ENCODE assay signal across 24 mouse cellular contexts in genomic region chr11:116447822-116448221, GRCm38 (mm10). TPM values are rescaled to one million over a fixed set of nuclear protein-coding genes. Genes with fewer than 3 reads are reported as not detected.
DNase-seq lines count a peak whose midpoint lies in the region; ATAC-seq and TF ChIP-seq lines count a peak whose summit lies in the region.
"Had no signal": no experiment of that assay in that cellular context is flagged by ENCODE, and none has a peak within 500 bp of the region (broad histone marks: within the 10 kb centered on the region; RNA-seq: fewer than 3 reads in every experiment).

No protein-coding gene starts in this region.

- in situ Hi-C loops in CH12.LX (cut with MboI; ENCODE audit: low pct_ligation_motif_present, low pct_unique_long_range_greater_than_20kb, low sequenced_read_pairs): loop anchor here (5.0 kb wide), 1 partner anchor 131 kb away; no protein-coding TSS in a partner anchor

- no peak for TF ChIP-seq EP300 in liver, postnatal 0 days (IDR thresholded peaks at IDR 0.05; ENCODE audit: low read depth)
- TF ChIP-seq EP300 in CH12.LX (IDR thresholded peaks at IDR 0.05; ENCODE audit: low read length): no peak

- no peak for ATAC-seq in liver, postnatal 0 days
- no peak for ATAC-seq in liver, embryonic 11.5 days (replicated peaks; ENCODE audit: low FRiP score)
- ATAC-seq: activated CD4-positive, CD25-positive, alpha-beta regulatory T cell, adult 4 months; forebrain, postnatal 0 days; midbrain, embryonic 16.5 days had no signal

- TF ChIP-seq POLR2A in kidney, adult 2 months (IDR thresholded peaks at IDR 0.05; ENCODE audit: low read depth, low read length): no peak
- no peak for TF ChIP-seq POLR2A in CH12.LX (IDR thresholded peaks at IDR 0.05; ENCODE audit: low read depth, low read length)
- no peak for TF ChIP-seq POLR2A in brain, embryonic 14.5 days (IDR thresholded peaks at IDR 0.05; ENCODE audit: borderline replicate concordance, extremely low read depth, insufficient read depth, insufficient read length, poor library complexity, severe bottlenecking)

- peak; percentile 4 for TF ChIP-seq RAD21 in CH12.LX (IDR thresholded peaks at IDR 0.05; ENCODE audit: low read depth, low read length)

- H3K36me3 ChIP-seq in kidney, adult 2 months (ENCODE audit: control insufficient read depth, insufficient read depth, low read length): no peaks in the 10 kb centered on the region
- no peaks in the 10 kb centered on the region for H3K36me3 ChIP-seq in liver, postnatal 0 days (replicated peaks; ENCODE audit: insufficient read depth, low read length)
- H3K36me3 ChIP-seq in liver, embryonic 11.5 days (ENCODE audit: control insufficient read depth, insufficient read depth, low read length): no peaks in the 10 kb centered on the region
- H3K36me3 ChIP-seq in CH12.LX (replicated peaks in 1 of 2; ENCODE audit: control insufficient read depth in 1 of 2, insufficient read depth in 1 of 2, low read length in 1 of 2): peaks cover 0 to under 1% of the 10 kb centered on the region in 2 experiments
- H3K36me3 ChIP-seq: heart, embryonic 13.5 days; limb, embryonic 15.5 days had no signal

- no peak for DNase-seq in kidney, adult 2 months
- no peak for DNase-seq in kidney, postnatal 36 days
- no peak for DNase-seq in liver, postnatal 0 days
- no peak for DNase-seq in liver, embryonic 11.5 days (ENCODE audit: low spot score)
- no peak for DNase-seq in CH12.LX (ENCODE audit: extremely low read depth)
- DNase-seq in brain, embryonic 14.5 days (ENCODE audit: low read depth): no peak
- DNase-seq in cerebellum, adult 9-11 months: no peak
- DNase-seq: adrenal gland, postnatal 14 days; cerebellum, adult 11-12 months; cerebellum, postnatal 25 days; embryo, embryonic 11 days; forebrain, postnatal 0 days; heart, postnatal 36 days; kidney, adult 9 months; layer of hippocampus, postnatal 36 days; lung, postnatal 10 days; right cerebral cortex, postnatal 25 days had no signal

- dilution Hi-C loops in CH12.LX (cut with MboI; ENCODE audit: extremely low pct_ligation_motif_present, extremely low pct_unique_long_range_greater_than_20kb, low sequenced_read_pairs): no loop called here

- peak; percentile 36; the same call in 1 of the 2 replicates for TF ChIP-seq CTCF in kidney, adult 2 months (conservative IDR thresholded peaks at IDR 0.05; ENCODE audit: insufficient read depth, insufficient read length, low read depth, low read length)
- peak; percentile 24; the same call in 1 of the 2 replicates for TF ChIP-seq CTCF in liver, postnatal 0 days (IDR thresholded peaks at IDR 0.05; ENCODE audit: low read depth)
- peak in 1 of 2 experiments; percentile 41; a peak in 2 of 4 replicates for TF ChIP-seq CTCF in CH12.LX (conservative IDR thresholded peaks at IDR 0.05 in 1 of 2, IDR thresholded peaks at IDR 0.05 in 1 of 2; ENCODE audit: low read depth in 2 of 2, low read length in 2 of 2)
- 0 out of 2 replicates have a peak, but pooled peaks have one; percentile 2 for TF ChIP-seq CTCF in brain, embryonic 14.5 days (IDR thresholded peaks at IDR 0.05; ENCODE audit: borderline replicate concordance, extremely low read depth, insufficient read depth, insufficient read length)

- no peaks in the 10 kb centered on the region for H3K27me3 ChIP-seq in kidney, adult 2 months (replicated peaks; ENCODE audit: control insufficient read depth, insufficient read depth, low read length)
- peaks cover 8% of the 10 kb centered on the region; the same call in 1 of the 2 replicates for H3K27me3 ChIP-seq in liver, postnatal 0 days (ENCODE audit: insufficient read depth, low read length)
- peaks cover 13% of the 10 kb centered on the region for H3K27me3 ChIP-seq in liver, embryonic 11.5 days (replicated peaks; ENCODE audit: control insufficient read depth, insufficient read depth, low read length)
- no peaks in the 10 kb centered on the region for H3K27me3 ChIP-seq in CH12.LX (replicated peaks)

- H3K27ac ChIP-seq in kidney, adult 2 months (ENCODE audit: insufficient read depth, low read depth, low read length): no peak overlapping the region
- H3K27ac ChIP-seq in liver, postnatal 0 days (ENCODE audit: low read depth): no peak overlapping the region
- H3K27ac ChIP-seq in liver, embryonic 11.5 days (ENCODE audit: low read depth, low read length): no peak overlapping the region
- no peak overlapping the region for H3K27ac ChIP-seq in CH12.LX (ENCODE audit: insufficient read depth, low read depth)
- H3K27ac ChIP-seq: heart, embryonic 13.5 days; limb, embryonic 15.5 days had no signal

- H3K9me3 ChIP-seq in liver, postnatal 0 days (ENCODE audit: low read length): no peaks in the 10 kb centered on the region
- no peaks in the 10 kb centered on the region for H3K9me3 ChIP-seq in liver, embryonic 11.5 days (ENCODE audit: control insufficient read depth, low read length)
- peaks cover 20% of the 10 kb centered on the region for H3K9me3 ChIP-seq in CH12.LX (replicated peaks; ENCODE audit: low read length)
- H3K9me3 ChIP-seq: limb, embryonic 15.5 days had no signal

- H3K4me2 ChIP-seq in liver, postnatal 0 days (ENCODE audit: low read depth, low read length): no peak overlapping the region
- H3K4me2 ChIP-seq in liver, embryonic 11.5 days: no peak overlapping the region
- no peak overlapping the region for H3K4me2 ChIP-seq in CH12.LX (ENCODE audit: insufficient read depth, low read depth, poor library complexity, severe bottlenecking)
- H3K4me2 ChIP-seq: heart, embryonic 13.5 days; limb, embryonic 15.5 days had no signal

- no peaks in the 10 kb centered on the region for H3K79me2 ChIP-seq in CH12.LX (replicated peaks; ENCODE audit: control insufficient read depth, extremely low read depth, insufficient read depth, poor library complexity, severe bottlenecking)

- 0 out of 2 replicates have a peak, but pooled peaks cover 3% of the 10 kb centered on the region for H3K4me1 ChIP-seq in kidney, adult 2 months (ENCODE audit: control insufficient read depth, insufficient read depth, low read length)
- H3K4me1 ChIP-seq in liver, postnatal 0 days (ENCODE audit: insufficient read depth): 0 out of 2 replicates have a peak, but pooled peaks cover 2% of the 10 kb centered on the region
- H3K4me1 ChIP-seq in liver, embryonic 11.5 days (replicated peaks; ENCODE audit: control insufficient read depth, insufficient read depth, low read length): peaks cover 4% of the 10 kb centered on the region
- H3K4me1 ChIP-seq in CH12.LX (ENCODE audit: control insufficient read depth in 1 of 2, insufficient read depth in 2 of 2): peaks cover 34 to 39% of the 10 kb centered on the region in 2 experiments

- H3K4me3 ChIP-seq in kidney, adult 2 months (ENCODE audit: insufficient read depth, low read depth, low read length): no peak overlapping the region
- H3K4me3 ChIP-seq in liver, postnatal 0 days (ENCODE audit: low read depth, low read length): no peak overlapping the region
- H3K4me3 ChIP-seq in liver, embryonic 11.5 days (ENCODE audit: low read depth, low read length): no peak overlapping the region
- no peak overlapping the region for H3K4me3 ChIP-seq in CH12.LX (replicated peaks in 1 of 3; ENCODE audit: low read depth in 2 of 3, low read length in 2 of 3, poor library complexity in 1 of 3)
- H3K4me3 ChIP-seq: heart, embryonic 13.5 days; limb, embryonic 15.5 days had no signal

- 76% methylated on average over 5 of the region's 5 CpGs for WGBS in kidney, adult 2 months
- WGBS in liver, postnatal 0 days (ENCODE audit: insufficient replicate concordance): 61% methylated on average over 5 of the region's 5 CpGs
- 69% methylated on average over 5 of the region's 5 CpGs for WGBS in liver, embryonic 11.5 days

- no peak overlapping the region for H3K9ac ChIP-seq in liver, postnatal 0 days (replicated peaks)
- H3K9ac ChIP-seq in liver, embryonic 11.5 days (ENCODE audit: low read depth, low read length): no peak overlapping the region
- no peak overlapping the region for H3K9ac ChIP-seq in CH12.LX (ENCODE audit: insufficient read depth, low read depth)
- H3K9ac ChIP-seq: forebrain, postnatal 0 days; heart, embryonic 13.5 days; limb, embryonic 15.5 days had no signal

TF ChIP-seq in CH12.LX, 34 proteins besides CTCF, POLR2A, EP300 and RAD21 (continues in another document):
- TF ChIP-seq UBTF (IDR thresholded peaks at IDR 0.05; ENCODE audit: low read depth, low read length) (no peak), USF1 (IDR thresholded peaks at IDR 0.05; ENCODE audit: low read depth, low read length) (no peak)

RNA-seq across cellular contexts. Expression of gene Ubald2, which starts 13.9 kb away (rescaled TPM):
- polyA plus RNA-seq in kidney, adult 2 months (2012; rRNA removed): 195 and 211 TPM in 2 replicates
- 29.2 and 29.8 TPM in 2 replicates for polyA plus RNA-seq in liver, postnatal 0 days (2015; fragmentation: Nextera tagmentation; extraction: Ambion mirVana)
- polyA plus RNA-seq in liver, embryonic 11.5 days (2014; fragmentation: Nextera tagmentation; extraction: Ambion mirVana): 78.6 and 80.2 TPM in 2 replicates
- total RNA-seq in CH12.LX (2012; rRNA removed) (321 and 436 TPM in 2 replicates), CH12.LX (2014; rRNA removed) (291 and 336 TPM in 2 replicates)
- polyA plus RNA-seq in CH12.LX (2012; ENCODE audit: insufficient read length, low read depth): 222 and 228 TPM in 2 replicates
- polyA plus RNA-seq in brain, embryonic 14.5 days (2012; rRNA removed): 203 and 296 TPM in 2 replicates

RNA-seq across cellular contexts. Expression of gene Qrich2, which starts 18.2 kb away (rescaled TPM):
- polyA plus RNA-seq in kidney, adult 2 months (2012; rRNA removed): 0.08 and 0.24 TPM in 2 replicates
- 0.06 TPM in 1 of 2 replicates, not detected in the other for polyA plus RNA-seq in liver, postnatal 0 days (2015; fragmentation: Nextera tagmentation; extraction: Ambion mirVana)
- 0.16 TPM in 1 of 2 replicates, not detected in the other for polyA plus RNA-seq in liver, embryonic 11.5 days (2014; fragmentation: Nextera tagmentation; extraction: Ambion mirVana)
- total RNA-seq in CH12.LX (2012; rRNA removed) (0.13 and 0.38 TPM in 2 replicates), CH12.LX (2014; rRNA removed) (0.23 and 0.32 TPM in 2 replicates)
- polyA plus RNA-seq in CH12.LX (2012; ENCODE audit: insufficient read length, low read depth): 0.29 and 0.37 TPM in 2 replicates
- 0.14 and 0.15 TPM in 2 replicates for polyA plus RNA-seq in brain, embryonic 14.5 days (2012; rRNA removed)
- total RNA-seq: adrenal gland, postnatal 14 days; forebrain, postnatal 0 days; layer of hippocampus, postnatal 36 days; left cerebral cortex, postnatal 14 days; neutrophil, adult 5-6 weeks had no signal
- polyA plus RNA-seq: activated CD4-positive, CD25-positive, alpha-beta regulatory T cell, adult 4 months; forebrain, postnatal 0 days; heart, embryonic 13.5 days; stomach, embryonic 14.5 days had no signal

RNA-seq across cellular contexts. Expression of gene Rnf157, which starts 35.0 kb away (rescaled TPM):
- polyA plus RNA-seq in kidney, adult 2 months (2012; rRNA removed): 2.5 and 2.9 TPM in 2 replicates
- 1.5 and 2.2 TPM in 2 replicates for polyA plus RNA-seq in liver, postnatal 0 days (2015; fragmentation: Nextera tagmentation; extraction: Ambion mirVana)
- 5.0 and 6.8 TPM in 2 replicates for polyA plus RNA-seq in liver, embryonic 11.5 days (2014; fragmentation: Nextera tagmentation; extraction: Ambion mirVana)
- total RNA-seq in CH12.LX (2012; rRNA removed) (17.2 and 39.3 TPM in 2 replicates), CH12.LX (2014; rRNA removed) (7.2 and 8.7 TPM in 2 replicates)
- 8.7 and 10.9 TPM in 2 replicates for polyA plus RNA-seq in CH12.LX (2012; ENCODE audit: insufficient read length, low read depth)
- polyA plus RNA-seq in brain, embryonic 14.5 days (2012; rRNA removed): 59.5 and 97.3 TPM in 2 replicates

RNA-seq across cellular contexts. Expression of gene Prpsap1, which starts 46.2 kb away (rescaled TPM):
- polyA plus RNA-seq in kidney, adult 2 months (2012; rRNA removed): 87.5 and 91.1 TPM in 2 replicates
- 64.4 and 67.4 TPM in 2 replicates for polyA plus RNA-seq in liver, postnatal 0 days (2015; fragmentation: Nextera tagmentation; extraction: Ambion mirVana)
- 133 and 135 TPM in 2 replicates for polyA plus RNA-seq in liver, embryonic 11.5 days (2014; fragmentation: Nextera tagmentation; extraction: Ambion mirVana)
- total RNA-seq in CH12.LX (2012; rRNA removed) (114 and 118 TPM in 2 replicates), CH12.LX (2014; rRNA removed) (79.8 and 93.5 TPM in 2 replicates)
- polyA plus RNA-seq in CH12.LX (2012; ENCODE audit: insufficient read length, low read depth): 112 and 114 TPM in 2 replicates
- polyA plus RNA-seq in brain, embryonic 14.5 days (2012; rRNA removed): 120 and 132 TPM in 2 replicates
